Mouse (Mus musculus) lung, adult 2 months (tissue): ENCODE data around the gene Pan3.

Experiments used
- CTCF ChIP-seq: fragments of 200-500 bp; IDR thresholded peaks from 2 replicates; pipeline ENCODE4 v1.5.1; 2011; ENCODE audit warnings: mild to moderate bottlenecking, low read length, control low read depth; ENCODE audit not compliant: insufficient read depth
- POLR2A ChIP-seq: fragments of 200-500 bp; IDR thresholded peaks from 2 replicates; pipeline ENCODE4 v1.6.1; 2011; ENCODE audit warnings: low read depth, mild to moderate bottlenecking, control low read depth, low read length, borderline replicate concordance; ENCODE audit errors: extremely low read depth

DNA sequence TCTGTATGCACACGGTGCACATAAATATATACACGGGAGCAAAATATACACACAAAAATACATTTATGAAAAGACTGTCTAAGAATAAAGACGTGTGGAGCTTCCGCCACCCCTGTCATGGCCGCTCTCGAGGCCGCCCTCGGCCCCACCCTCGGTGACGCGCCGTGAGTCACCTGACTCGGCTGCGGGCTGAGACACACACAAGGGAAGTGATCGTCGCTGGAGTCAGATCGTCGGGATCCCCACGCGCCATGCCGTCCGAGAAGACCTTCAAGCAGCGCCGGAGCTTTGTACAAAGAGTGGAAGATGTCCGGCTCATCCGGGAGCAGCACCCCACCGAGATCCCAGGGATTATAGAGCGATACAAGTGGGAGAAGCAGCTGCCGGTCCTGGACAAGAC is 21.2 kb upstream of the Pan3 start:
- TF ChIP-seq CTCF (no peak), POLR2A (peak; percentile 25; the same call in 1 of the 2 replicates)
